Mouse (Mus musculus) CH12.LX (cell line): ENCODE results near the gene Pnpo. TPM values are rescaled to one million over a fixed set of nuclear protein-coding genes. Genes with fewer than 3 reads are reported as not detected.

Experiments
- DNase-seq: peaks from one replicate; pipeline ENCODE4 v3.0.0-alpha.2; 2013; ENCODE audit errors: extremely low read depth
- H3K27ac ChIP-seq: 2 replicates; pipeline ENCODE4 v1.5.1; 2012; ENCODE audit warnings: low read depth, mild to moderate bottlenecking, control low read depth, moderate library complexity; ENCODE audit not compliant: insufficient read depth
- H3K27me3 ChIP-seq: replicated peaks from 2 replicates; pipeline ENCODE3; 2012; ENCODE audit warnings: inconsistent platforms
- H3K36me3 ChIP-seq, 2 experiments: replicated peaks in 1 of 2; 2 replicates each; pipeline versions ENCODE3 to v1.6.1; 2012; ENCODE audit warnings: inconsistent platforms in 1 of 2, low read length in 1 of 2, mild to moderate bottlenecking in 1 of 2, mixed read lengths in 1 of 2, moderate library complexity in 1 of 2; ENCODE audit not compliant: control insufficient read depth in 1 of 2, insufficient read depth in 1 of 2
- H3K4me1 ChIP-seq, 2 experiments: 2 replicates each; pipeline ENCODE4 v1.6.1; 2012; ENCODE audit warnings: inconsistent platforms in 1 of 2, moderate library complexity in 1 of 2; ENCODE audit not compliant: insufficient read depth in 2 of 2, control insufficient read depth in 1 of 2
- H3K4me2 ChIP-seq: 2 replicates; pipeline ENCODE4 v1.6.1; 2012; ENCODE audit warnings: low read depth, mild to moderate bottlenecking, control low read depth; ENCODE audit not compliant: poor library complexity, insufficient read depth, severe bottlenecking
- H3K4me3 ChIP-seq, 3 experiments: fragments of 150-350 bp in 1 of 3; sonication (generic) in 1 of 3; replicated peaks in 1 of 3; 2 replicates each; pipeline versions ENCODE3 to v1.5.1; 2011 to 2012; ENCODE audit warnings: low read depth in 2 of 3, low read length in 2 of 3, mild to moderate bottlenecking in 2 of 3, moderate library complexity in 2 of 3, control low read depth in 1 of 3, improper control_type of control experiment in 1 of 3, inconsistent platforms in 1 of 3, mixed read lengths in 1 of 3; ENCODE audit not compliant: poor library complexity in 1 of 3
- H3K79me2 ChIP-seq: replicated peaks from 2 replicates; pipeline ENCODE4 v1.6.1; 2012; ENCODE audit warnings: mild to moderate bottlenecking, moderate library complexity; ENCODE audit not compliant: control insufficient read depth, poor library complexity, insufficient read depth, severe bottlenecking; ENCODE audit errors: extremely low read depth
- H3K9ac ChIP-seq: 2 replicates; pipeline ENCODE4 v1.6.1; 2012; ENCODE audit warnings: low read depth, mild to moderate bottlenecking, control low read depth, moderate library complexity; ENCODE audit not compliant: insufficient read depth
- H3K9me3 ChIP-seq: replicated peaks from 2 replicates; pipeline ENCODE3; 2012; ENCODE audit warnings: low read length, inconsistent platforms, mixed read lengths
- CHD1 ChIP-seq: IDR thresholded peaks from 2 replicates; pipeline ENCODE4 v1.6.1; 2012; ENCODE audit warnings: low read depth, low read length, improper control_type of control experiment, inconsistent platforms
- E2F4 ChIP-seq: IDR thresholded peaks from 2 replicates; pipeline ENCODE4 v1.6.1; 2011; ENCODE audit warnings: low read depth, low read length, improper control_type of control experiment; ENCODE audit not compliant: insufficient replicate concordance
- EP300 ChIP-seq: IDR thresholded peaks from 2 replicates; pipeline ENCODE4 v1.6.1; 2011; ENCODE audit warnings: low read length, improper control_type of control experiment
- ETS1 ChIP-seq: conservative IDR thresholded peaks from 2 replicates; pipeline ENCODE4 v1.6.1; 2012; ENCODE audit warnings: low read depth, mild to moderate bottlenecking, inconsistent platforms, low read length, improper control_type of control experiment, moderate library complexity
- GABPA ChIP-seq: IDR thresholded peaks from 2 replicates; pipeline ENCODE4 v1.6.1; 2012; ENCODE audit warnings: low read depth, low read length, improper control_type of control experiment, inconsistent platforms; ENCODE audit not compliant: insufficient replicate concordance
- IRF4 ChIP-seq: IDR thresholded peaks from 2 replicates; pipeline ENCODE4 v1.6.1; 2014; ENCODE audit warnings: low read depth, mild to moderate bottlenecking, inconsistent platforms, low read length, improper control_type of control experiment
- JUND ChIP-seq: conservative IDR thresholded peaks from 2 replicates; pipeline ENCODE4 v1.6.1; 2011; ENCODE audit warnings: low read depth, low read length, improper control_type of control experiment
- MAFK ChIP-seq: IDR thresholded peaks from 2 replicates; pipeline ENCODE4 v1.6.1; 2011; ENCODE audit warnings: low read length, improper control_type of control experiment; ENCODE audit not compliant: insufficient replicate concordance
- MYC ChIP-seq: IDR thresholded peaks from 2 replicates; pipeline ENCODE4 v1.6.1; 2011; ENCODE audit warnings: low read depth, mild to moderate bottlenecking, improper control_type of control experiment, low read length
- NELFE ChIP-seq: IDR thresholded peaks from 2 replicates; pipeline ENCODE4 v1.6.1; 2011; ENCODE audit warnings: low read depth, low read length, improper control_type of control experiment
- SMC3 ChIP-seq: IDR thresholded peaks from 2 replicates; pipeline ENCODE4 v1.6.1; 2011; ENCODE audit warnings: low read depth, low read length, improper control_type of control experiment
- USF2 ChIP-seq: conservative IDR thresholded peaks from 2 replicates; pipeline ENCODE4 v1.6.1; 2011; ENCODE audit warnings: low read depth, low read length, improper control_type of control experiment
- ZNF384 ChIP-seq: IDR thresholded peaks from 2 replicates; pipeline ENCODE4 v1.6.1; 2012; ENCODE audit warnings: low read depth, low read length, improper control_type of control experiment, inconsistent platforms
- dilution Hi-C: fragments of 300-500 bp; cut with MboI; formaldehyde crosslinking; loops from 2 replicates; pipeline ENCODE4 v1.14.3; 2020; ENCODE audit warnings: low sequenced_read_pairs; ENCODE audit not compliant: extremely low pct_unique_long_range_greater_than_20kb, extremely low pct_ligation_motif_present
- in situ Hi-C: fragments of 300-500 bp; cut with MboI; formaldehyde crosslinking; loops from 3 replicates; pipeline ENCODE4 v1.14.3; 2019; ENCODE audit warnings: low sequenced_read_pairs, low pct_ligation_motif_present, low pct_unique_long_range_greater_than_20kb, mixed read lengths
- polyA plus RNA-seq: library from polyadenylated mRNA; unstranded; fragments of >175 nt; gene quantifications from 2 replicates; pipeline ENCODE4 v1.2.1, GENCODE M21; 2012; ENCODE audit warnings: low read depth; ENCODE audit not compliant: insufficient read length
- total RNA-seq, 2 experiments: library from RNA; depleted of rRNA; stranded (reverse); fragments of 300-350 nt in 1 of 2; fragments of >200 nt in 1 of 2; gene quantifications; 2 replicates each; pipeline ENCODE4 v1.2.3; 2012 to 2014

Pnpo gene
- total and polyA plus RNA-seq, 3 experiments: 36.3 to 54.3 (median 38.5) TPM

- no peaks in the 10 kb centered on the region for H3K9me3 ChIP-seq
- dilution Hi-C loops (no loop called here), in situ Hi-C loops (loop anchor here (5.0 kb wide), 1 partner anchor 103 kb away; no protein-coding TSS in a partner anchor)
- 0 out of 2 replicates have a peak, but pooled peaks cover 8% of the 10 kb centered on the region for H3K79me2 ChIP-seq
- TF ChIP-seq CHD1 (no peak), MAFK (no peak), NELFE (no peak), E2F4 (no peak), EP300 (no peak), JUND (no peak), SMC3 (no peak), IRF4 (no peak), MYC (no peak), GABPA (no peak)
- no peak overlapping the region for H3K27ac ChIP-seq
- peaks cover 0 to 6% of the 10 kb centered on the region in 2 experiments for H3K36me3 ChIP-seq
- H3K4me2 ChIP-seq: no peak overlapping the region
- DNase-seq: no peak
- peaks cover 3 to 14% of the 10 kb centered on the region in 2 experiments for H3K4me1 ChIP-seq
- H3K9ac ChIP-seq: no peak overlapping the region
- H3K27me3 ChIP-seq: peaks cover 12% of the 10 kb centered on the region
- no peak overlapping the region for H3K4me3 ChIP-seq
Measured at GRCm38 (mm10) chr11:96919003-96919402, 24.8 kb downstream of the Pnpo start.

GRCm38 (mm10) chr11:96917415-96917814 is 26.4 kb downstream of the Pnpo start:
- no peak overlapping the region for H3K4me2 ChIP-seq
- H3K4me3 ChIP-seq: no peak overlapping the region
- H3K4me1 ChIP-seq: peaks cover 3 to 24% of the 10 kb centered on the region in 2 experiments
- H3K9me3 ChIP-seq: no peaks in the 10 kb centered on the region
- in situ Hi-C loops (loop anchor here (5.0 kb wide), 1 partner anchor 105 kb away; no protein-coding TSS in a partner anchor), dilution Hi-C loops (no loop called here)
- no peak overlapping the region for H3K27ac ChIP-seq
- TF ChIP-seq ETS1: no peak
- H3K79me2 ChIP-seq: 0 out of 2 replicates have a peak, but pooled peaks cover 8% of the 10 kb centered on the region
- H3K9ac ChIP-seq: no peak overlapping the region
- H3K27me3 ChIP-seq: peaks cover 6% of the 10 kb centered on the region
- no peak for DNase-seq
- peaks cover 6 to 21% of the 10 kb centered on the region in 2 experiments for H3K36me3 ChIP-seq

GRCm38 (mm10) chr11:96916885-96917396 is 26.8 kb downstream of the Pnpo start:
- Histone ChIP-seq H3K4me1 (peaks cover 3 to 24% of the 10 kb centered on the region in 2 experiments), H3K27ac (no peak overlapping the region)

More at GRCm38 (mm10) chr11:96916885-96917396, 26.8 kb downstream of the Pnpo start:
- Histone ChIP-seq H3K4me3 (peak overlapping the region; percentile 44 to 75 (median 49)), H3K79me2 (0 out of 2 replicates have a peak, but pooled peaks cover 8% of the 10 kb centered on the region), H3K36me3 (peaks cover 9 to 26% of the 10 kb centered on the region in 2 experiments), H3K9ac (peak overlapping the region; percentile 63), H3K9me3 (no peaks in the 10 kb centered on the region), H3K27me3 (peaks cover 6% of the 10 kb centered on the region), H3K4me2 (peak overlapping the region; percentile 30)
- DNase-seq: no peak
- in situ Hi-C loops: loop anchor here (5.0 kb wide), 1 partner anchor 105 kb away; no protein-coding TSS in a partner anchor
- dilution Hi-C loops: no loop called here
- no peak; the same call in 1 of the 2 replicates for TF ChIP-seq USF2
- TF ChIP-seq ZNF384: peak; percentile 86
